Mouse (Mus musculus) monocyte, adult 59 days (primary cell): ENCODE results near the gene Nmrk1. TPM values are rescaled to one million over a fixed set of nuclear protein-coding genes. Genes with fewer than 3 reads are reported as not detected.

ENCODE experiments used
- total RNA-seq, 2 experiments: library from RNA; stranded (reverse); gene quantifications; one replicate each; pipeline ENCODE4 v1.2.4; 2023

The Nmrk1 gene
- 10 to 100 TPM in 1 of 2 experiments, 1 to 10 TPM in 1; 8.0 to 12.7 TPM for total RNA-seq

GRCm38 (mm10) chr19:18631644-18632219 lies at the start of gene Nmrk1, which contains the start of gene Ostf1:
TSS of gene Nmrk1 (plus strand) at chr19:18631950.
TSS of gene Ostf1 (minus strand) at chr19:18631823.

GRCm38 (mm10) chr19:18670608-18671007 lies 38.9 kb downstream of the Nmrk1 start, which contains the start of gene Carnmt1:
TSS of gene Carnmt1 (plus strand) at chr19:18670764.

Other genes with a start within 250 kb of the Nmrk1 start
- gene Ostf1, start 127 bp upstream of the Nmrk1 start, total RNA-seq = 100 to 1,000 TPM; 273 to 277 TPM
- gene Carnmt1, start 38.8 kb downstream of the Nmrk1 start, total RNA-seq = 10 to 100 TPM in 1 of 2 experiments, 1 to 10 TPM in 1; 6.1 to 10.1 TPM
- gene D030056L22Rik, start 81.2 kb downstream of the Nmrk1 start, total RNA-seq = 1 to 10 TPM; 5.0 to 7.0 TPM
- not detected for gene Trpm6, start 118.0 kb downstream of the Nmrk1 start, total RNA-seq